Mouse (Mus musculus) CH12F3 (cell line): ENCODE results near the gene Pabpn1.

Experiments used
- in situ Hi-C: fragments of 300-500 bp; cut with MboI; formaldehyde crosslinking; loops from 2 replicates; pipeline ENCODE4 v1.14.3; 2020; ENCODE audit warnings: low sequenced_read_pairs

Pabpn1 gene

DNA sequence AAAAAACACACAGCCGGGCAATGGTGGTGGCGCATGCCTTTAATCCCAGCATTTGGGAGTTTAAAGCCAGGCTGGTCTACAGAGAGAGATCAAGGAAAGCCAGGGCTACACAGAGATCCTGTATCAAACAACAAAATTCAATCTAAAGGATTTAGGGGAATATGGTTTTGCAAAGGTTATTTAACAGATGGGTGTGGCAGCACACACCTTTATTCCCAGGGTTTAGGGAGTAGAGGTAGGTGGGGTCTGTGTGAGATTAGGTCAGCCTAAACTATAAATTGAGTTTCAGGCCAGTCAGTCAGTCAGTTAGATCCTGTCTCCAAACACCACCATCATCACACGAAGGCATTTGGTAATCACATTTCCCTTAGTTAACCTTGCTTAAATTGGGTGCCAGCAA is at the start of gene Pabpn1:
TSS of gene Pabpn1 (plus strand) at position 301 of the 400 bp plus-strand sequence.
- in situ Hi-C loops, result no loop called here

DNA sequence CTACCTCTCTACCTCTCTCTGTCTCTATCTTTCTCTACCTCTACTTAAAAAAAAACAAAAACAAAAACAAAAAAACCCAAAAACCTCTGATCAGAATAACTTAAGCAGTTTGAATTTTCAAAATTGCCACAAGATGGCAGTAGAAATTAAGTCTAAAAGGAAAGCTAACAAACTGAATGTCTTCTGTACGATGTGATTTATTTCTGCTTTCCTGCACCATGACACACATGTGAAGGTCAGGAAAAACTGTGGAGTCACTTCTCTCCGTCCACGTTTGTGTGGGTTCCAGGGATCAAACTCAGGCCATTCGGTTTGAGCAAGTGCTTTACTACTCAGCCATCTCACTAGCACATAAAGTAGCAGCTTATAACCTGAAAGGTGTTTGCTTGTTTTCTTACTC is 48.8 kb upstream of the Pabpn1 start:
- in situ Hi-C loops, result loop anchor here (10.0 kb wide), 1 partner anchor 171 kb away; the partner anchor contains the start of gene Ngdn

- in situ Hi-C loops, result no loop called here
Measured at GRCm38 (mm10) chr14:54855726-54856125, 36.6 kb upstream of the Pabpn1 start.

GRCm38 (mm10) chr14:54856703-54857102 is 35.6 kb upstream of the Pabpn1 start:
- in situ Hi-C loops, result no loop called here

DNA sequence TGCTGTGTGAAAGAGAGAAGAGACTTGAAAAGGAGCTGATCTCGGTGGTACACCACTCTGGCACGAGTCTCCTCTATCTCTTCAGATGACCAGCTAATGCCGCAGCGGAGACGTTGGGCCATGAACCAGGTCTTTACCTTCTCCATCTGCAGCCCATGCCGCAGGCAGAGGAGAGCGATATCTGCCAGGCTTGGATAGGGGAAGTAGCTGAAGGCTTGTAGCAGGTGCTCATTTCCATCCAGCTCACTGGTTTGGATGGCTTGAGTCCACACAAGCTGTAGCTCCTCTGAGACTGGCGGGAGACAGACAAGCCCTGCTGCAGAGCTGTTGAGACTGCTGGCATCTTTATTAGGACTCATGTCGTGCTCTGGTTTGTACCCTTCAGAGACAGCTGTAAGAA is 34.4 kb upstream of the Pabpn1 start:
- in situ Hi-C loops, result no loop called here

DNA sequence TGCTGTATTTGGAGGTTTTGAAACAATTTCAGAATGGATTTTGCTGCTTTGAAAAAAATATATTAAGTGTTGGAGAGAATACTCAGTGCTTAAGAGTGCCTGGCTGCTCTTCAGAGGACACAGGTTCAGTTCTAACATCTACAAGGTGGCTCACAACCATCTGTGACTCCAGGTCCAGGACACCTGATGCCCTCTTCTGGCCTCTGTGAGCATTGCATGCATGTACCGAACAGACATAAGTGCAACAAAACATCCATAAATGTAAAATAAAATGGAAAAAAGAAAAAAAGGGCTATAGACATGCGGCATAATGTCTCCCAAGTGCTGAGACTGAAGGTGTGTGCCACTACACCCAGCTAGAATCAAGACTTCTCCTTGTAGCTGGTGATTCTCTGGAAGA is 31.8 kb upstream of the Pabpn1 start:
- in situ Hi-C loops, result no loop called here

DNA sequence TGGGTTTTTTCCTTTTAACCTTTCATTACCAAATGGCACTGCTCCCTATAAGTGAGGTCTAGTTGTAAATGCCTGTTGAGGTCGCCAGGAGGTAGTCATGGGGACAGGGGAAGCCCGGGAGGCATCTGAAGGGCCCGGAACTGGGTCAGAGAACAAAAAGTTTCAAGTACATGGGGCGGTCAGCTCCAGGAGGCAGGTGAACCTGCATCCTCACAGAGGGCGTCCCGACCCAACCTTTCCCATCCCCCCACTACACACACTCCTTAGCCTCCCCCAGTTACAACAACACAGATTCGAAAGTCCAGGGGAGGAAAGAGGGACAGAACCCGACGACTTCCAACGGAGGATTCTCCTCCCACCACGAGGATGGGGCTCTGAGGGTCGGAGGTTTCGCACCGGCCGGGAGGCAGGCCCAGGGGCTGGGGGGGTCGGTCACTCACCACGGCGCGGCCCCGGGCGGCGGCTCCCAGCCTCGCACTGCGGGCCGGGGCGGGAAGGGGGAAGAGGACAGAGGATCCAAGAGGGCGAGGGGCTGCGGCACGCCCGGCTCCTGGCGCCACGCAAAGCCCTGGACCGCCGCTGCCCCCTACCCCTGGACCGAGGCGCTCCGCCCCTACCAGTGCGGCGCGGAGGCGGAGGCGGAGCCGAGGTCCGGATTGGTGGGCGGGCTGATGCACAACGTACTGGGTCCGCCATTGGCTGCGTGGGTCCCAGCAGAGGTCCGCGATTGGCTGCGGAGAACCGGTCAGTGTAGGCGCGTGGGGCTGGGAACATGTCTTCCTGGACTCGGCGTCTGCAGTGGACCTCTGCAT is 28.6 kb upstream of the Pabpn1 start:
- in situ Hi-C loops, result no loop called here

- in situ Hi-C loops, result no loop called here
Measured at GRCm38 (mm10) chr14:54864313-54865036, 27.8 kb upstream of the Pabpn1 start.

- in situ Hi-C loops, result no loop called here
Measured at GRCm38 (mm10) chr14:54865626-54866025, 26.7 kb upstream of the Pabpn1 start.

DNA sequence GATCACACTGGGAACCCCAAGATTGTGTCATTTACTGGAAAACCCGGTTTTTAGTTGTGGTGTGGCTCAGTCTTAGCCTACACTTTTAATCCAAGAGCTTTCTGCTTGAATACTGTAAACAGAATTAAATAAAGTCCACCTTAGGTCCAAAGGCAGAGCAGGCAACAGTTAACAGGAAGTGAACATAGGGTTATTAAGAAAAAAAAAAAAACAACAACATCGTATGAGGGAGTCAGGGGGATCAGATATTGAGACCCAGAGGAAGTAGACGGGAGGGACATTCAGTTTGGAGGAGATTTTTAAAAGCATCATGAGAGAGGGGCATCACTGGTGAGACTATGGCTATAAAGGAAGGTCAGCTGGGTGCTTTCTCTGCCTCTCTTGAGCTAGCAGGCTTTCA is 26.0 kb upstream of the Pabpn1 start:
- in situ Hi-C loops, result no loop called here

- in situ Hi-C loops, result no loop called here
Measured at GRCm38 (mm10) chr14:54866936-54867335, 25.4 kb upstream of the Pabpn1 start.

GRCm38 (mm10) chr14:54868026-54868425 is 24.3 kb upstream of the Pabpn1 start:
- in situ Hi-C loops, result no loop called here

DNA sequence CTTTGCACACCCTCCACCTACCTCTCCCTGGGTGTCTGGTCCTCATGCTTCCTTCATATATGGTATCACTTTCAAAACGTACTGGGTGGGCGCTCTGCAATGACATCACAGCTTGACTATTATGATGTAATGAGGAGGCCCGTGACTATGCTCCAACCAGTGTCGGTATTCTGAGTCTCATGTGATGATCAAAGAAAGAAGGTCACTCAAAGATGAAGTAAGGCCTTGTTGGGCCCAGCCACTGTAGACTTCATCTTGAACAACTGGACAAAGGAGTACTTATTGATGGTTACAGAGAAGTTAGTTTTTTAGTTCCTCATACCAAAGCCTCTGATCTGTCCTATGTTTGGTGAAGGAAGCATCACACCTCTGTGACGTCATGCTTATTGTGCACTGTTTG is 21.4 kb upstream of the Pabpn1 start, which contains the start of gene Homez:
TSS of gene Homez (minus strand) at position 101 of the 400 bp plus-strand sequence.
- in situ Hi-C loops, result no loop called here

- in situ Hi-C loops, result no loop called here
Measured at GRCm38 (mm10) chr14:54874165-54874564, 18.1 kb upstream of the Pabpn1 start.

- in situ Hi-C loops, result no loop called here
Measured at GRCm38 (mm10) chr14:54875844-54876538, 16.3 kb upstream of the Pabpn1 start.

DNA sequence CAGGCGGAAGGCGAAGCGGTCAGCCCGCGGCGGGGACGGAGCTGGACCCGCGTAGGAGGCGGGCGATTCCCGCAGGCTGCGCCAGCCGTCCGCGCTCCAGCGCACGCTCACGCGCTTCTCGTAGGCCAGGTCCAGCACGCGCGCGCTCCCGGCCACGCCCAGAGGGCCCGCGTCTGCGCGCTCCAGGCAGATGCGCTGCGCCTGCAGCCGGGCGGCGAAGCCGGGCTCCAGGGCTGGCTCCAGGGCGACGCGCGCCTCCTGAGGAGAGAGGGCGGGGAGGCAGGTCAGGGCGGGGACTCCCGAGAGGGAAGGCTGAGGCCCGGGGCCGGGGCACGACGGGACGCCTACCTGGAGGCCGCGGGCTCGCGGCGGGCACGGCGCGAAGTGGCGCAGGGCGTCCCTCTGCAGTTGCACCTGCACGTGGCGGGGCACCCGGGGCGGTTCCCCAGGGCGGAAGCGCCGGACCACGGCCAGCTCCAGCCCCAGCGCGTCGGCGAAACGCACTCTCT is 15.7 kb upstream of the Pabpn1 start:
- in situ Hi-C loops, result no loop called here

DNA sequence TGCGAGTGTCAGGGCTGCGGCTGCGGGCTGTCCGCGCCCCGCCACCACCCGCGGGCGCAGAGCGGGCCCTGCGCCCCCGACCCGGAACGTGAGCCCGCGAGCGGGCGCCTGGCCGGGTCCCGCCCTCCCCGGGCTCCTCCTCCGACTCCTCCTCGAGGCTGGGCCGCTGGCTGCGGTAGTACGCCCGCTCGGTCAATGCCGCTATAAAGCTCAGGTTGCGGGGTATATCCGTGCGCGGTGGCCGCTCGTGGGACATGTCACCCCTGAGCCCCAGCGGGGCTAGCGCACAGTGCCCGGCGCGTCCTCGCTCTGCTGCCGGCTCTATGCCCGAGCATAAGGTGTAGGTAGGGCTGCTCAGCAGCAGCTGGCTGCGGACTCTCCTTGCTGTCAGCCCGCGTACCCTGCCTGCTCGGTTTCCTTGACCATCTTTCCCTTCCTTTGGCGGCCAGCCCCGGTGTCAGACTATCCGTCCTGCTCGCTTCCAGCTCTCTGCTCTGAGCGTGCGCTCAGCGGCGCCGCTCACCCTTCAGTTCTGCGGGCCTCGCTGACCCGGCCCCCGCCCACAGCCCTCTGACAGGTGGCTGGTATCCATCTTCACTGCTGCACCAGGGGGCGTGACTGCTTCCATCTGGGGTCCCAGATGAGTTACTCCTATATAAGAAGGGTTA is 15.1 kb upstream of the Pabpn1 start, which contains the start of gene Ppp1r3e:
TSS of gene Ppp1r3e (minus strand) at position 503 of the 668 bp plus-strand sequence.
- in situ Hi-C loops, result no loop called here

DNA sequence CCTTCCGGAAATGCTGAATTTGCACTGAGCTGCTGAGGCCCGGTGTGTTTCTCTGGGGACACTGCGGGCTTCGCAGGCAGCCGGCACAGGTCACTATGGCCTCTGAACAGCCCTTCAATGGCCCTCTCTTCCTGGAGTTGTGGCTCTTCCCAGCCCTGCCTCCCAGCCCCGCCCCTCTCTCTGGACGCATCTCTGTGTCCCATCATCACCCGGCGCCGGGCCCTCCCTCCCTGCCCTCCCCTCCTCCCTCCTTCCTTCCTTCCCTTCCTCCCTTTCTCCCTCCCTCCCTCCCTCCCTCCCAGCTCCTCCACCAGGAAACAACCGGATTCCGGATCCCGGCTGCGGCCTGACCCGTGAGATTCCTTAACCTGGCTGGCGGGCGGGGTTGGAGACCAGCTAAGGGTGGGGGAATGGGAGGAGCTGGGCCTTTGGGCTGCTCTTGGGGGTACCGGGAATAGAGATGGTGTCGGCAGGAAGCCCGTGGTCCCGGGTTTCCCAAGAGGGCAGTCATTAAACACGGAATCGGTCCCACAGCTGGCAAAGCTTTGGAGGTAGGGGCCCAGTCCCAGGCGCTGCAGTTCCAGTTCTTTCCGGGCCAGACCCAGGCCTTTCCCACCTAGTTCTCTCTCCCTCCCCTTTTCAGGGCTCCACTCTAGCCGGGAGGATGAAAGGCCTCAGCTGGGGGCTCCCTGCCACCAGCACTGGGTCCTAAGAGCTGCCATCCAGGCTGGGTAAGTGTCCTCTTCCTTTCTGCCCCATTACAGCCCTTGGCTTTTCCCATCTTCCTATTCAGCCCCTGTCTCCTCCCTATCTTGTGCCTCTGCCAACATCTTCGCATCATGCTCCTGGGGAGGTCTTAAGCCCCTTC is 8.9 kb upstream of the Pabpn1 start, which contains the start of the genes Bcl2l2 and Gm20521:
TSS of gene Bcl2l2 (plus strand) at position 224 of the 868 bp plus-strand sequence.
TSS of gene Gm20521 (plus strand) at position 288 of the 868 bp plus-strand sequence.
- in situ Hi-C loops, result no loop called here

DNA sequence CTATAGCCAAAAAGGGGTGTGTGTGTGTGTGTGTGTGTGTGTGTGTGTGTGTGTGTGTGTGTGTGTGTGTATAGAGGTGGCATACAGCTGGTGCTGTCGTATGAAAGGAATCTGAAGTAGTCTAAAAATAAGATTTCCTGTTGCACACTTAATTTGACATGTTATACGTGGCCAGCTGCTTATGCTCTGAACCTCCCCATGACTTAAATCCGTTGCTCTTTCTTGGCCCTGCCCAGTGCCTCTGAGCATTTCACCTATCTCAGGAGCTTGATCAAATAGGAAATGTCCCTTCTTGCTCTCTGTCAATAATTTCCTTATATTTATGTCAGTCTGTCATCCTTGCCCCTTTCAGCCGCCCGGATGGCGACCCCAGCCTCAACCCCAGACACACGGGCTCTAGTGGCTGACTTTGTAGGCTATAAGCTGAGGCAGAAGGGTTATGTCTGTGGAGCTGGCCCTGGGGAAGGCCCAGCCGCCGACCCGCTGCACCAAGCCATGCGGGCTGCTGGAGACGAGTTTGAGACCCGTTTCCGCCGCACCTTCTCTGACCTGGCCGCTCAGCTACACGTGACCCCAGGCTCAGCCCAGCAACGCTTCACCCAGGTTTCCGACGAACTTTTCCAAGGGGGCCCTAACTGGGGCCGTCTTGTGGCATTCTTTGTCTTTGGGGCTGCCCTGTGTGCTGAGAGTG is 8.1 kb upstream of the Pabpn1 start:
- in situ Hi-C loops, result no loop called here
